Mouse (Mus musculus): ENCODE data around the gene Arhgap22. TPM values are rescaled to one million over a fixed set of nuclear protein-coding genes. Genes with fewer than 3 reads are reported as not detected.

Gene Arhgap22
- total and polyA plus RNA-seq, 2 experiments from 2014 or later, result 1.8 to 3.9 TPM

- WGBS, result 87% methylated on average over 6 of the region's 6 CpGs
Measured at GRCm38 (mm10) chr14:33352890-33353289, 139.1 kb downstream of the Arhgap22 start.

DNA sequence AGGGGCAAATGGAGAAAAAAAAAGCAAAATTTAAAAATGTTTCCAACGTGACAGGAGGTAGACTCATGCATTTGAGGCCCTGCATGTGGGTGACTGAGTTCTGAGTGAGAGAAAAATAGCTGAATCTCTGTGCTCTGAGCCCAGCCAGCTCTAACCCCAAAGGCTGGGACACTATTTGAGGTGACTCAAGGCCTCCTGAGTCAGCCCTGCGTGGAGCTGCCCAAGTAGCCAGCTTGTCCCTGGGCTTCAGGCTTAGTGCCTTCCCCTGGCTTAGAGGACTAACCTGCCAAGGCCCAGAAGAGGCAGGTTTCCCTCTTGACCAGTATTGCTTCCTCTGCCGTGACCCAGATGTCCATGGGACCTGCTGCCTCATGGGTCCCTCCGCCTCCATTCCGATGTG lies 141.4 kb downstream of the Arhgap22 start:
- ATAC-seq, result no peak
- no peak for DNase-seq
- Histone ChIP-seq H3K4me3 (ENCODE audit: low read depth, low read length) (no peak overlapping the region), H3K9ac (no peak overlapping the region), H3K36me3 (ENCODE audit: insufficient read depth) (no peaks in the 10 kb centered on the region), H3K27me3 (ENCODE audit: insufficient read depth, low read length) (peaks cover 9% of the 10 kb centered on the region; the same call in 1 of the 2 replicates), H3K9me3 (ENCODE audit: low read length) (no peaks in the 10 kb centered on the region), H3K4me2 (ENCODE audit: low read depth) (no peak overlapping the region), H3K4me1 (ENCODE audit: insufficient read depth) (no peaks in the 10 kb centered on the region; the same call in 1 of the 2 replicates), H3K27ac (ENCODE audit: low read depth, low read length) (no peak overlapping the region)
- TF ChIP-seq CTCF (IDR thresholded peaks at IDR 0.05; ENCODE audit: low read depth), result no peak
- WGBS, result 84% methylated on average over 5 of the region's 5 CpGs

More at GRCm38 (mm10) chr14:33352890-33353289, 139.1 kb downstream of the Arhgap22 start:
- DNase-seq (no peak), ATAC-seq (no peak)
- Histone ChIP-seq H3K9ac (no peak overlapping the region), H3K27me3 (ENCODE audit: insufficient read depth, low read length) (peaks cover 16% of the 10 kb centered on the region), H3K9me3 (ENCODE audit: low read length) (no peaks in the 10 kb centered on the region), H3K27ac (ENCODE audit: low read depth, low read length) (no peak overlapping the region), H3K4me3 (ENCODE audit: low read depth, low read length) (no peak overlapping the region), H3K4me1 (ENCODE audit: insufficient read depth) (no peaks in the 10 kb centered on the region; the same call in 1 of the 2 replicates), H3K4me2 (ENCODE audit: low read depth) (no peak overlapping the region), H3K36me3 (ENCODE audit: insufficient read depth) (no peaks in the 10 kb centered on the region)
- TF ChIP-seq CTCF (IDR thresholded peaks at IDR 0.05; ENCODE audit: low read depth), result no peak

GRCm38 (mm10) chr14:33357600-33358368 lies 144.0 kb downstream of the Arhgap22 start:
- no peaks in the 10 kb centered on the region for H3K27me3 ChIP-seq (ENCODE audit: insufficient read depth, low read length)
- no peaks in the 10 kb centered on the region for H3K36me3 ChIP-seq (ENCODE audit: insufficient read depth)
- WGBS, result 46% methylated on average over 12 of the region's 12 CpGs
- peak; percentile 64 for ATAC-seq
- TF ChIP-seq CTCF (IDR thresholded peaks at IDR 0.05; ENCODE audit: low read depth), result no peak
- no peaks in the 10 kb centered on the region for H3K4me1 ChIP-seq (ENCODE audit: insufficient read depth)
- no peak overlapping the region for H3K9ac ChIP-seq
- no peak overlapping the region for H3K4me2 ChIP-seq (ENCODE audit: low read depth)
- DNase-seq, result peak; percentile 51
- H3K9me3 ChIP-seq (ENCODE audit: low read length), result no peaks in the 10 kb centered on the region
- no peak overlapping the region for H3K4me3 ChIP-seq (ENCODE audit: low read depth, low read length)
- no peak overlapping the region for H3K27ac ChIP-seq (ENCODE audit: low read depth, low read length)

DNA sequence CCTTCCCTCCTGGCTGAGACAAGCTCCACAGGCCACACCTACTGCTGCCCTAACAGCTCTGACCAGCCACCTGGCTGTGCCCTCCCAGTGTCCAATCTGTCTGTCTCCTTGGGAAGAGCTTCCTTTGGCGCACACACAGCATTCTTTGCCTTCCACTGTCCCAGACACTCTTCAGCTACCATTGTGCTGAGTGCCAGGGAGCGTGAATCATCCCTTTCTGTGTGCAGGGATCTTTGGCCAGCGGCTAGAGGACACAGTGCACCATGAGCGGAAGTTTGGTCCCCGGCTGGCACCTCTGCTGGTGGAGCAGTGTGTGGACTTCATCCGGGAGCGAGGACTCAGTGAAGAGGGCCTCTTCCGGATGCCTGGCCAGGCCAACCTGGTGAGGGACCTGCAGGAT lies 145.1 kb downstream of the Arhgap22 start:
- H3K4me2 ChIP-seq (ENCODE audit: low read depth), result no peak overlapping the region
- ATAC-seq, result no peak
- no peak for TF ChIP-seq CTCF (IDR thresholded peaks at IDR 0.05; ENCODE audit: low read depth)
- H3K36me3 ChIP-seq (ENCODE audit: insufficient read depth), result no peaks in the 10 kb centered on the region
- no peak for DNase-seq
- no peak overlapping the region for H3K9ac ChIP-seq
- no peaks in the 10 kb centered on the region for H3K9me3 ChIP-seq (ENCODE audit: low read length)
- H3K4me3 ChIP-seq (ENCODE audit: low read depth, low read length), result no peak overlapping the region
- H3K27ac ChIP-seq (ENCODE audit: low read depth, low read length), result no peak overlapping the region
- H3K4me1 ChIP-seq (ENCODE audit: insufficient read depth), result no peaks in the 10 kb centered on the region
- 89% methylated on average over 8 of the region's 8 CpGs for WGBS
- H3K27me3 ChIP-seq (ENCODE audit: insufficient read depth, low read length), result no peaks in the 10 kb centered on the region

DNA sequence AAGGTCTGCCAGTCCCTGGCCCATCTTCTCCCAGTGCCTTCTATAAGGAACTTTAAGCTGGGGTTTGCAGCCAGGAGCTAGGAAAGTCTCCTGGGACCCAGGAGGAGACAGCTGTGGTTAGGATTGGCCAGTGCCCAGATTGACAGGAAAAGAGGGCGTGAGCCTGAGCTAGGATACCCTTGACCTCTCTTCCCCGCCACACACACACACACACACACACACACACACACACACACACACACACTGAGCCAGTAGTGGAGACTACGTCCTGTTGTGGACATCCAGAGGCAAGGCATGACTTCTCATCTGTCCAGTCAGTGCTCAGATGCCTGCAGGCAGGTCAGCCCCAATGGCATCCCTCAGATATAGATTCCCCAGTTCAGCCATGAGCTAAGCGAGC lies 147.7 kb downstream of the Arhgap22 start:
- no peaks in the 10 kb centered on the region for H3K4me1 ChIP-seq (ENCODE audit: insufficient read depth)
- WGBS, result 78% methylated on average over 4 of the region's 4 CpGs
- H3K36me3 ChIP-seq (ENCODE audit: insufficient read depth), result no peaks in the 10 kb centered on the region
- no peak overlapping the region for H3K27ac ChIP-seq (ENCODE audit: low read depth, low read length)
- H3K9ac ChIP-seq, result no peak overlapping the region
- no peak for TF ChIP-seq CTCF (IDR thresholded peaks at IDR 0.05; ENCODE audit: low read depth)
- no peaks in the 10 kb centered on the region for H3K9me3 ChIP-seq (ENCODE audit: low read length)
- no peak overlapping the region for H3K4me2 ChIP-seq (ENCODE audit: low read depth)
- DNase-seq (no peak), ATAC-seq (no peak)
- no peaks in the 10 kb centered on the region for H3K27me3 ChIP-seq (ENCODE audit: insufficient read depth, low read length)
- H3K4me3 ChIP-seq (ENCODE audit: low read depth, low read length), result no peak overlapping the region

- Histone ChIP-seq H3K9ac (no peak overlapping the region), H3K36me3 (ENCODE audit: insufficient read depth) (no peaks in the 10 kb centered on the region), H3K27ac (ENCODE audit: low read depth, low read length) (no peak overlapping the region), H3K9me3 (ENCODE audit: low read length) (no peaks in the 10 kb centered on the region), H3K4me1 (ENCODE audit: insufficient read depth) (no peaks in the 10 kb centered on the region), H3K27me3 (ENCODE audit: insufficient read depth, low read length) (no peaks in the 10 kb centered on the region), H3K4me2 (ENCODE audit: low read depth) (no peak overlapping the region), H3K4me3 (ENCODE audit: low read depth, low read length) (no peak overlapping the region)
- no peak for TF ChIP-seq CTCF (IDR thresholded peaks at IDR 0.05; ENCODE audit: low read depth)
- ATAC-seq (no peak), DNase-seq (no peak)
- WGBS, result 74% methylated on average over 14 of the region's 14 CpGs
Measured at GRCm38 (mm10) chr14:33362122-33362521, 148.3 kb downstream of the Arhgap22 start.

- no peak overlapping the region for H3K9ac ChIP-seq
- no peaks in the 10 kb centered on the region for H3K4me1 ChIP-seq (ENCODE audit: insufficient read depth)
- H3K4me2 ChIP-seq (ENCODE audit: low read depth), result no peak overlapping the region
- DNase-seq (no peak), ATAC-seq (no peak)
- no peaks in the 10 kb centered on the region for H3K36me3 ChIP-seq (ENCODE audit: insufficient read depth)
- no peaks in the 10 kb centered on the region for H3K9me3 ChIP-seq (ENCODE audit: low read length)
- no peaks in the 10 kb centered on the region for H3K27me3 ChIP-seq (ENCODE audit: insufficient read depth, low read length)
- H3K27ac ChIP-seq (ENCODE audit: low read depth, low read length), result no peak overlapping the region
- 57% methylated on average over 10 of the region's 10 CpGs for WGBS
- TF ChIP-seq CTCF (IDR thresholded peaks at IDR 0.05; ENCODE audit: low read depth), result no peak
- H3K4me3 ChIP-seq (ENCODE audit: low read depth, low read length), result no peak overlapping the region
Measured at GRCm38 (mm10) chr14:33362807-33363206, 149.0 kb downstream of the Arhgap22 start.

Data from forebrain, postnatal 0 days (tissue).